ENCODE assay signal across 9 mouse cellular contexts in genomic region chr14:45319237-45319610, GRCm38 (mm10). TPM values are rescaled to one million over a fixed set of nuclear protein-coding genes. Genes with fewer than 3 reads are reported as not detected.
A peak's percentile ranks its signal among the peaks of the same experiment; 100 is the strongest.
DNase-seq lines count a peak whose midpoint lies in the region; ATAC-seq and TF ChIP-seq lines count a peak whose summit lies in the region.
"Had no signal": no experiment of that assay in that cellular context is flagged by ENCODE, and none has a peak within 500 bp of the region (broad histone marks: within the 10 kb centered on the region; RNA-seq: fewer than 3 reads in every experiment).

No protein-coding gene starts in this region.

- H3K27ac ChIP-seq in kidney, postnatal 0 days = no peak overlapping the region
- no peak overlapping the region for H3K27ac ChIP-seq in kidney, embryonic 16.5 days (ENCODE audit: low read length)
- no peak overlapping the region for H3K27ac ChIP-seq in embryonic facial prominence, embryonic 13.5 days
- H3K27ac ChIP-seq in intestine, postnatal 0 days (ENCODE audit: low read depth, low read length) = peak overlapping the region; percentile 94; the same call in 1 of the 2 replicates

- H3K4me3 ChIP-seq in kidney, postnatal 0 days (replicated peaks; ENCODE audit: low read depth, low read length) = no peak overlapping the region
- no peak overlapping the region for H3K4me3 ChIP-seq in kidney, embryonic 16.5 days (ENCODE audit: low read length)
- peak overlapping the region; percentile 92 for H3K4me3 ChIP-seq in embryonic facial prominence, embryonic 13.5 days
- H3K4me3 ChIP-seq in intestine, postnatal 0 days (ENCODE audit: low read depth, low read length) = no peak overlapping the region
- peak overlapping the region; percentile 66 for H3K4me3 ChIP-seq in myocyte

- no peak for ATAC-seq in kidney, postnatal 0 days (replicated peaks; ENCODE audit: low FRiP score, low read depth)
- no peak for ATAC-seq in kidney, embryonic 16.5 days (ENCODE audit: low FRiP score, low TSS enrichment)
- no peak for ATAC-seq in embryonic facial prominence, embryonic 13.5 days (ENCODE audit: insufficient number of reproducible peaks, insufficient read depth, low FRiP score, low TSS enrichment, low read depth)
- ATAC-seq in intestine, postnatal 0 days = no peak

- DNase-seq in kidney, postnatal 0 days (ENCODE audit: low spot score) = no peak
- no peak for DNase-seq in yolk sac, embryonic 10.5 days (ENCODE audit: low spot score)
- DNase-seq in frontal cortex, postnatal 36 days (ENCODE audit: low spot score in 2 of 2) = no peak
- DNase-seq in kidney, adult 11 months = no peak
- DNase-seq: kidney, postnatal 4 days had no signal

- no peaks in the 10 kb centered on the region for H3K9me3 ChIP-seq in kidney, postnatal 0 days (replicated peaks; ENCODE audit: low read length)
- H3K9me3 ChIP-seq in kidney, embryonic 16.5 days (ENCODE audit: low read length) = no peaks in the 10 kb centered on the region
- H3K9me3 ChIP-seq in embryonic facial prominence, embryonic 13.5 days = no peaks in the 10 kb centered on the region
- H3K9me3 ChIP-seq in intestine, postnatal 0 days (ENCODE audit: control insufficient read depth) = no peaks in the 10 kb centered on the region

- peaks cover 38% of the 10 kb centered on the region for H3K79me2 ChIP-seq in myocyte (ENCODE audit: control insufficient read depth, insufficient read depth)

- H3K4me2 ChIP-seq in kidney, postnatal 0 days (ENCODE audit: low read length) = peak overlapping the region; percentile 73; the same call in 1 of the 2 replicates
- H3K4me2 ChIP-seq in kidney, embryonic 16.5 days (replicated peaks; ENCODE audit: low read depth, low read length) = no peak overlapping the region
- H3K4me2 ChIP-seq in embryonic facial prominence, embryonic 13.5 days = peak overlapping the region; percentile 72
- H3K4me2 ChIP-seq in intestine, postnatal 0 days (replicated peaks; ENCODE audit: low read depth) = peak overlapping the region; percentile 83; the same call in 1 of the 2 replicates
- H3K4me2 ChIP-seq in myocyte (ENCODE audit: low read depth) = peak overlapping the region; percentile 67

- no peak for TF ChIP-seq CTCF in kidney, postnatal 0 days (IDR thresholded peaks at IDR 0.05; ENCODE audit: low read depth)
- TF ChIP-seq CTCF in intestine, postnatal 0 days (IDR thresholded peaks at IDR 0.05; ENCODE audit: low read depth) = no peak

- no peak for TF ChIP-seq POLR2A in myocyte (IDR thresholded peaks at IDR 0.05; ENCODE audit: insufficient read length, low read depth)

- H3K27me3 ChIP-seq in kidney, postnatal 0 days (ENCODE audit: insufficient read depth, low read length) = no peaks in the 10 kb centered on the region
- no peaks in the 10 kb centered on the region for H3K27me3 ChIP-seq in kidney, embryonic 16.5 days (ENCODE audit: insufficient read depth, low read length)
- no peaks in the 10 kb centered on the region for H3K27me3 ChIP-seq in embryonic facial prominence, embryonic 13.5 days
- H3K27me3 ChIP-seq in intestine, postnatal 0 days (replicated peaks; ENCODE audit: control insufficient read depth, insufficient read depth, low read length) = no peaks in the 10 kb centered on the region
- no peaks in the 10 kb centered on the region for H3K27me3 ChIP-seq in myocyte (ENCODE audit: control insufficient read depth, insufficient read depth, insufficient read length)

- H3K4me1 ChIP-seq in kidney, postnatal 0 days (replicated peaks; ENCODE audit: insufficient read depth, low read length) = peaks cover 5% of the 10 kb centered on the region; the same call in 1 of the 2 replicates
- peaks cover 15% of the 10 kb centered on the region for H3K4me1 ChIP-seq in kidney, embryonic 16.5 days (ENCODE audit: insufficient read depth, low read length)
- H3K4me1 ChIP-seq in embryonic facial prominence, embryonic 13.5 days = peaks cover 11% of the 10 kb centered on the region
- peaks cover 17% of the 10 kb centered on the region for H3K4me1 ChIP-seq in intestine, postnatal 0 days (replicated peaks; ENCODE audit: control insufficient read depth, insufficient read depth, low read length)

- H3ac ChIP-seq in myocyte (ENCODE audit: control insufficient read depth, insufficient read length) = peak overlapping the region; percentile 94

- H3K36me3 ChIP-seq in kidney, postnatal 0 days (ENCODE audit: insufficient read depth, low read length) = no peaks in the 10 kb centered on the region
- H3K36me3 ChIP-seq in kidney, embryonic 16.5 days (ENCODE audit: insufficient read depth, low read length) = no peaks in the 10 kb centered on the region
- no peaks in the 10 kb centered on the region for H3K36me3 ChIP-seq in embryonic facial prominence, embryonic 13.5 days
- no peaks in the 10 kb centered on the region for H3K36me3 ChIP-seq in intestine, postnatal 0 days (ENCODE audit: control insufficient read depth, insufficient read depth)
- H3K36me3 ChIP-seq in myocyte (ENCODE audit: control insufficient read depth, insufficient read depth) = no peaks in the 10 kb centered on the region

- 65% methylated on average over 3 of the region's 3 CpGs for WGBS in kidney, postnatal 0 days
- 71% methylated on average over 3 of the region's 3 CpGs for WGBS in kidney, embryonic 16.5 days
- WGBS in embryonic facial prominence, embryonic 13.5 days = 72% methylated on average over 3 of the region's 3 CpGs
- WGBS in intestine, postnatal 0 days = 45% methylated on average over 3 of the region's 3 CpGs

- H3K9ac ChIP-seq in kidney, postnatal 0 days (ENCODE audit: low read depth, low read length) = no peak overlapping the region
- no peak overlapping the region for H3K9ac ChIP-seq in kidney, embryonic 16.5 days (replicated peaks; ENCODE audit: low read length)
- H3K9ac ChIP-seq in embryonic facial prominence, embryonic 13.5 days = no peak overlapping the region
- no peak overlapping the region for H3K9ac ChIP-seq in intestine, postnatal 0 days (ENCODE audit: low read depth, low read length)

TF ChIP-seq in myocyte, 11 proteins besides CTCF, POLR2A, EP300 and RAD21:
- TF ChIP-seq MYOG (IDR thresholded peaks at IDR 0.05; ENCODE audit: control insufficient read depth in 1 of 3, insufficient read depth in 1 of 3, insufficient read length in 2 of 3, low read depth in 2 of 3) (no peak), TCF12 (IDR thresholded peaks at IDR 0.05; ENCODE audit: insufficient read depth, poor library complexity, severe bottlenecking) (no peak), SRF (IDR thresholded peaks at IDR 0.05; ENCODE audit: control insufficient read depth, insufficient read length, low read depth) (no peak), POLR2AphosphoS2 (IDR thresholded peaks at IDR 0.05; ENCODE audit: insufficient read length, low read depth) (no peak), MAX (IDR thresholded peaks at IDR 0.05; ENCODE audit: low read depth) (no peak), USF1 (IDR thresholded peaks at IDR 0.05; ENCODE audit: low read depth) (no peak), MYOD1 (IDR thresholded peaks at IDR 0.05; ENCODE audit: control insufficient read depth in 1 of 3, insufficient read length in 2 of 3, low read depth in 2 of 3) (no peak), E2F4 (IDR thresholded peaks at IDR 0.05; ENCODE audit: insufficient read depth) (no peak)
TF ChIP-seq in myocyte: peak in this region for 0.

RNA-seq across cellular contexts. Expression of gene Ero1l, which starts 0.7 kb away (rescaled TPM):
- 30.8 and 35.8 TPM in 2 replicates for polyA plus RNA-seq in kidney, postnatal 0 days (2015; fragmentation: Nextera tagmentation; extraction: Ambion mirVana)
- polyA plus RNA-seq in kidney, embryonic 16.5 days (2015; fragmentation: Nextera tagmentation; extraction: Ambion mirVana) = 33.7 and 35.5 TPM in 2 replicates
- 28.9 and 30.9 TPM in 2 replicates for polyA plus RNA-seq in embryonic facial prominence, embryonic 13.5 days (2015; fragmentation: Nextera tagmentation; extraction: Ambion mirVana)
- 96.3 and 96.6 TPM in 2 replicates for polyA plus RNA-seq in intestine, postnatal 0 days (2015; fragmentation: Nextera tagmentation; extraction: Ambion mirVana)
- polyA plus RNA-seq in myocyte (2012; fragmentation: generic; extraction: Trizol) = 43.5 TPM

RNA-seq across cellular contexts. Expression of gene Psmc6, which starts 10.4 kb away (rescaled TPM):
- 146 and 147 TPM in 2 replicates for polyA plus RNA-seq in kidney, postnatal 0 days (2015; fragmentation: Nextera tagmentation; extraction: Ambion mirVana)
- polyA plus RNA-seq in kidney, embryonic 16.5 days (2015; fragmentation: Nextera tagmentation; extraction: Ambion mirVana) = 151 and 154 TPM in 2 replicates
- 167 and 168 TPM in 2 replicates for polyA plus RNA-seq in embryonic facial prominence, embryonic 13.5 days (2015; fragmentation: Nextera tagmentation; extraction: Ambion mirVana)
- polyA plus RNA-seq in intestine, postnatal 0 days (2015; fragmentation: Nextera tagmentation; extraction: Ambion mirVana) = 98.6 and 98.8 TPM in 2 replicates
- 72.7 TPM for polyA plus RNA-seq in myocyte (2012; fragmentation: generic; extraction: Trizol)

RNA-seq across cellular contexts. Expression of gene Styx, which starts 31.7 kb away (rescaled TPM):
- polyA plus RNA-seq in kidney, postnatal 0 days (2015; fragmentation: Nextera tagmentation; extraction: Ambion mirVana) = 79.9 and 82.3 TPM in 2 replicates
- polyA plus RNA-seq in kidney, embryonic 16.5 days (2015; fragmentation: Nextera tagmentation; extraction: Ambion mirVana) = 56.3 and 67.1 TPM in 2 replicates
- polyA plus RNA-seq in embryonic facial prominence, embryonic 13.5 days (2015; fragmentation: Nextera tagmentation; extraction: Ambion mirVana) = 82.1 and 84.1 TPM in 2 replicates
- 40.1 and 46.5 TPM in 2 replicates for polyA plus RNA-seq in intestine, postnatal 0 days (2015; fragmentation: Nextera tagmentation; extraction: Ambion mirVana)
- 6.3 TPM for polyA plus RNA-seq in myocyte (2012; fragmentation: generic; extraction: Trizol)

Comparison
In these comparisons a context has a peak if more than half of its experiments do, and no peak if none do; other contexts are left out.
1. H3K4me3 ChIP-seq: peak in embryonic facial prominence, embryonic 13.5 days (single experiment) and myocyte (single experiment); none in kidney, postnatal 0 days (single experiment), kidney, embryonic 16.5 days (single experiment) and intestine, postnatal 0 days (single experiment).